Mouse (Mus musculus) forebrain, embryonic 15.5 days (tissue): ENCODE data around the gene Stc2. TPM values are rescaled to one million over a fixed set of nuclear protein-coding genes. Genes with fewer than 3 reads are reported as not detected.

Source experiments
- ATAC-seq: fragments of 200-750 bp; cut with Nextera tagmentation; replicated peaks from 2 replicates; pipeline ENCODE4 v1.8.0; 2017; ENCODE audit warnings: mild to moderate bottlenecking, moderate TSS enrichment, moderate library complexity
- H3K27ac ChIP-seq: fragments of 300-500 bp; sonication (generic); replicated peaks from 2 replicates; pipeline ENCODE4 v1.5.1; 2015; ENCODE audit warnings: mild to moderate bottlenecking, inconsistent platforms
- H3K27me3 ChIP-seq: fragments of 300-500 bp; sonication (generic); 2 replicates; pipeline ENCODE4 v1.6.1; 2015; ENCODE audit warnings: inconsistent platforms
- H3K36me3 ChIP-seq: fragments of 300-500 bp; sonication (generic); 2 replicates; pipeline ENCODE4 v1.6.1; 2015; ENCODE audit warnings: mild to moderate bottlenecking, inconsistent platforms
- H3K4me1 ChIP-seq: fragments of 300-500 bp; sonication (generic); 2 replicates; pipeline ENCODE4 v1.6.1; 2015; ENCODE audit warnings: inconsistent platforms
- H3K4me2 ChIP-seq: fragments of 300-500 bp; sonication (generic); replicated peaks from 2 replicates; pipeline ENCODE4 v1.6.1; 2015; ENCODE audit warnings: mild to moderate bottlenecking, inconsistent platforms
- H3K4me3 ChIP-seq: fragments of 300-500 bp; sonication (generic); 2 replicates; pipeline ENCODE4 v1.5.1; 2015; ENCODE audit warnings: mild to moderate bottlenecking, inconsistent platforms
- H3K9ac ChIP-seq: fragments of 300-500 bp; sonication (generic); replicated peaks from 2 replicates; pipeline ENCODE4 v1.6.1; 2015; ENCODE audit warnings: mild to moderate bottlenecking, inconsistent platforms
- H3K9me3 ChIP-seq: fragments of 300-500 bp; sonication (generic); 2 replicates; pipeline ENCODE4 v1.6.1; 2016; ENCODE audit warnings: inconsistent platforms
- WGBS: fragments of 180-500 bp; shearing (Covaris S2); methylation state at CpG from one replicate; pipeline ENCODE4 v1.1.7; 2015; ENCODE audit warnings: mixed read lengths; 5-methylcytosine and 5-hydroxymethylcytosine counted together
- polyA plus RNA-seq: library from polyadenylated mRNA; unstranded; fragments of >200 nt; fragmentation: Nextera tagmentation; extraction: Ambion mirVana; gene quantifications from 2 replicates; pipeline ENCODE4 v1.2.1, GENCODE M21; 2015

Stc2 gene
- polyA plus RNA-seq, 1 experiment from 2014 or later, result 1.3 TPM

DNA sequence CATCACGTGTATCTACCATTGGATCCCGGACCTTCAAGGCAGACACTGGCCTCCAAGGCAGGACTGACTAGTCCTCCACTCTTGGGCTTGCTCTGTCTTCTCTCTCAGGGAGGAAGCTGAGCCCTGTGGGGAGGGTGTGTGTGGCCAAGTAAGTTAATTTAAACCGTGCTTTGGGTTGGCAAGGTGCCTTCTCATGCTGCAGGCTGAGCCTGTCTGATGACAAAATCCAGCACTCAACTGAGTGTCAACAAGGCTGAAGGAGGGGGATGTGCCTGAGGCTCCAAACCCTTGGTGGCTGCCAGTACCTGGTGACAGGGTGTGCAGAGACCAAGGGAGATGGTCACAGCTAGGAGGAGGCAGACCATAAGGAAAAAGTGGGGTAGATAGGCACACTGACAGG lies 7.5 kb downstream of the Stc2 start:
- Histone ChIP-seq H3K27ac (no peak overlapping the region), H3K4me2 (no peak overlapping the region), H3K27me3 (no peaks in the 10 kb centered on the region), H3K36me3 (no peaks in the 10 kb centered on the region), H3K4me1 (no peaks in the 10 kb centered on the region), H3K9me3 (no peaks in the 10 kb centered on the region), H3K4me3 (no peak overlapping the region), H3K9ac (no peak overlapping the region)
- 73% methylated on average over 3 of the region's 3 CpGs for WGBS
- ATAC-seq, result no peak

DNA sequence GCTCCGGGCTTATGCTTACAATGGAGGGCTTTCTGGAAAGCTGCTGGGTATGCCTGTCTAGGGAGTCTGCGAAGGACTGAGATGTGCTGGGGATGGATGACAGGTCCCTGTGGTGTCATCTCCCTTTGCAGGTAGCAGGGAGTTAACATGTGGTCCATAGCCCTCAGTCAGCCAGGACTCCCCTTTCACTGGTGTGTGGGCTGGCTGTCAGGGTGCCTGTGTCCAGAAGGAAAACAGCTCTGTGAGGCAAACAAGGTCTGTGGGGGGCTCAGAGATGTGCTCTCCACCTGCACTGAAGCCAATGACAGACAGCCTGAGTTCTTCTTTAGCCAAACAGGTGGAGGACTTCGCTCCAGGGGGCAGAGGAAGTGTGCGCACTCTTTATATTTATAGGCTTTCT lies 8.8 kb downstream of the Stc2 start:
- Histone ChIP-seq H3K36me3 (no peaks in the 10 kb centered on the region), H3K4me1 (no peaks in the 10 kb centered on the region), H3K4me3 (no peak overlapping the region), H3K27me3 (no peaks in the 10 kb centered on the region), H3K27ac (no peak overlapping the region), H3K9me3 (no peaks in the 10 kb centered on the region), H3K9ac (no peak overlapping the region), H3K4me2 (no peak overlapping the region)
- ATAC-seq, result no peak
- 93% methylated on average over 4 of the region's 4 CpGs for WGBS

DNA sequence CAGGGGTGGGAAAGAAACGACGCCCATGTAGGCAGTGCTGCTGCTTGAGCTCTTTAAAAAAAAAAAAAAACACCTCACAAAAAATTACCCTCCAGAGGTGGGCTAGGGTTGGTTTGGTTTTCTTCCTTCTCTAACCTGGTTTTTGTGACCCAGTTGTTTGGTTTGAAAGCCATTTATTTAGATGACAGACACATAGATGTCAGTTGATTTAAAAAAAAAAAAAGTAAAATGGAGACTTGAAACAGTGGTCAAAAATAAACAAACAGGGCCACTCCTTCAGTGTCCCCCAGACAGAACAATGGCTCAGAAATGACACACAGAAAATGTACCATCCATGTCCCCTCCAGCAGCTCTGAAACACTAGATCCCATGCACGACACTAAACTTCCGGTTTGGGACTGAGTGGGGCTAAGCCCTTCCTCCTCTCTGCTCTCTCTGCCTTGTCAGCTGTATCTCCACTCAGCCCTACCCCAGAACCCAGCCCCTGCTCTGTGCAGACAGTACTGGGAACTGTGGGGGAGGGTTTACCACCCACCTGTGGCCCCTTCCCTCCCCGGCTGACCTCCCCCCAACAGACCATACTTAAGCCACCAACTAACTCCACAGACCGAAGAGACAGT lies 10.5 kb downstream of the Stc2 start:
- H3K4me3 ChIP-seq, result no peak overlapping the region
- no peaks in the 10 kb centered on the region for H3K36me3 ChIP-seq
- no peak overlapping the region for H3K27ac ChIP-seq
- H3K9me3 ChIP-seq, result no peaks in the 10 kb centered on the region
- H3K4me1 ChIP-seq, result no peaks in the 10 kb centered on the region
- no peak overlapping the region for H3K9ac ChIP-seq
- H3K4me2 ChIP-seq, result no peak overlapping the region
- no peak for ATAC-seq
- H3K27me3 ChIP-seq, result no peaks in the 10 kb centered on the region
- 85% methylated on average over 6 of the region's 6 CpGs for WGBS

GRCm38 (mm10) chr11:31358453-31358852 lies 11.4 kb downstream of the Stc2 start:
- no peaks in the 10 kb centered on the region for H3K4me1 ChIP-seq
- no peak overlapping the region for H3K27ac ChIP-seq
- H3K36me3 ChIP-seq, result no peaks in the 10 kb centered on the region
- ATAC-seq, result no peak
- H3K4me3 ChIP-seq, result no peak overlapping the region
- H3K9me3 ChIP-seq, result no peaks in the 10 kb centered on the region
- no peak overlapping the region for H3K9ac ChIP-seq
- H3K4me2 ChIP-seq, result no peak overlapping the region
- H3K27me3 ChIP-seq, result no peaks in the 10 kb centered on the region
- 71% methylated on average over 5 of the region's 5 CpGs for WGBS

DNA sequence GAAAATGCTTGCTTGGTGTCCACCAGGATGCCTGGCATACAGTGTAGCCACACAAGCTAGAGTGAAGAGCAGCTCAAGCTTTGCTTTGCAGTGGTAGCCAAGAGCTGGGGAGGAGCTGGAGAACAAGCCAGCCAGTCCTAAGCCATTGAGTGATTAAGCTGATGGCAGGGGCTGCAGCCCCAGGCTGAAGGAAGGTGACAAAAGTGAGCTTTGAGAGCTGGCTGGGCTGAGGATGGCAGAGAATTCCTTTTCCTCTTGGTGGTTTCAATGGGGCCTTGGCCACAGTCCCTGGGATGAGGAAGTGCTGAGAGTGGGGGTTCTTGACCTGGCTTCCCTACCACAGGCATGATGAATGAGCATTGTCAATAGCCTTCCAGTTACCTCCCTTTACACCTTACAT lies 13.0 kb downstream of the Stc2 start:
- H3K9ac ChIP-seq, result no peak overlapping the region
- H3K36me3 ChIP-seq, result no peaks in the 10 kb centered on the region
- H3K9me3 ChIP-seq, result no peaks in the 10 kb centered on the region
- no peak overlapping the region for H3K4me3 ChIP-seq
- no peak for ATAC-seq
- H3K27me3 ChIP-seq, result no peaks in the 10 kb centered on the region
- no peak overlapping the region for H3K4me2 ChIP-seq
- H3K4me1 ChIP-seq, result no peaks in the 10 kb centered on the region
- H3K27ac ChIP-seq, result no peak overlapping the region

GRCm38 (mm10) chr11:31355737-31356136 lies 14.1 kb downstream of the Stc2 start:
- WGBS, result 100% methylated on average over 1 of the region's 1 CpGs
- Histone ChIP-seq H3K4me1 (no peaks in the 10 kb centered on the region), H3K9ac (no peak overlapping the region), H3K4me2 (no peak overlapping the region), H3K27ac (no peak overlapping the region), H3K27me3 (no peaks in the 10 kb centered on the region), H3K4me3 (no peak overlapping the region), H3K36me3 (no peaks in the 10 kb centered on the region), H3K9me3 (no peaks in the 10 kb centered on the region)
- no peak for ATAC-seq

- H3K4me2 ChIP-seq, result no peak overlapping the region
- H3K4me1 ChIP-seq, result no peaks in the 10 kb centered on the region
- no peaks in the 10 kb centered on the region for H3K27me3 ChIP-seq
- H3K36me3 ChIP-seq, result no peaks in the 10 kb centered on the region
- H3K4me3 ChIP-seq, result no peak overlapping the region
- no peaks in the 10 kb centered on the region for H3K9me3 ChIP-seq
- WGBS, result 75% methylated on average over 1 of the region's 1 CpGs
- no peak for ATAC-seq
- no peak overlapping the region for H3K27ac ChIP-seq
- no peak overlapping the region for H3K9ac ChIP-seq
Observed at GRCm38 (mm10) chr11:31354514-31354913, 15.4 kb downstream of the Stc2 start.

Other genes with a start within 250 kb of the Stc2 start
- gene Gm17332, start 187.6 kb downstream of the Stc2 start, polyA plus RNA-seq, result not detected in 2 replicates